18 mouse cellular contexts compared by ENCODE assay signal in genomic region chr13:92967025-92967610, GRCm38 (mm10).
DNase-seq lines count a peak whose midpoint lies in the region; ATAC-seq lines count a peak whose summit lies in the region.
"Had no signal": no experiment of that assay in that cellular context is flagged by ENCODE, and none has a peak within 500 bp of the region (broad histone marks: within the 10 kb centered on the region; RNA-seq: fewer than 3 reads in every experiment).

No protein-coding gene starts in this region.

- no peak overlapping the region for H3K9ac ChIP-seq in limb, embryonic 15.5 days
- H3K9ac ChIP-seq: heart, embryonic 12.5 days; hindbrain, embryonic 12.5 days; liver, embryonic 15.5 days had no signal

- WGBS in limb, embryonic 15.5 days: 25% methylated on average over 1 of the region's 1 CpGs

- H3K9me3 ChIP-seq in limb, embryonic 15.5 days: no peaks in the 10 kb centered on the region
- H3K9me3 ChIP-seq: heart, embryonic 12.5 days; hindbrain, embryonic 12.5 days; liver, embryonic 15.5 days; midbrain, embryonic 10.5 days had no signal

- no peaks in the 10 kb centered on the region for H3K27me3 ChIP-seq in limb, embryonic 15.5 days
- H3K27me3 ChIP-seq: heart, embryonic 12.5 days; hindbrain, embryonic 12.5 days; liver, embryonic 15.5 days had no signal

- no peak overlapping the region for H3K4me3 ChIP-seq in limb, embryonic 15.5 days
- H3K4me3 ChIP-seq: heart, embryonic 12.5 days; hindbrain, embryonic 12.5 days; liver, embryonic 15.5 days; midbrain, embryonic 10.5 days; myocyte had no signal

- intact Hi-C loops in left cerebral cortex, postnatal 4 days (cut with DNase I): no loop called here
- intact Hi-C loops in left cerebral cortex, postnatal 36 days (cut with DNase I): no loop called here

- no peaks in the 10 kb centered on the region for H3K36me3 ChIP-seq in limb, embryonic 15.5 days
- H3K36me3 ChIP-seq: heart, embryonic 12.5 days; hindbrain, embryonic 12.5 days; liver, embryonic 15.5 days; midbrain, embryonic 10.5 days had no signal

- peaks cover 3% of the 10 kb centered on the region; the same call in 1 of the 2 replicates for H3K4me1 ChIP-seq in limb, embryonic 15.5 days
- H3K4me1 ChIP-seq: heart, embryonic 12.5 days; hindbrain, embryonic 12.5 days; liver, embryonic 15.5 days; midbrain, embryonic 10.5 days had no signal

- DNase-seq in cerebellum, postnatal 14 days: peak; percentile 17 to 25
- no peak for DNase-seq in cerebellum, adult 11 months
- peak; percentile 31 for DNase-seq in left cerebral cortex, postnatal 4 days
- no peak for DNase-seq in left cerebral cortex, postnatal 36 days (ENCODE audit: low spot score in 2 of 2)
- peak; percentile 72 for DNase-seq in gastrocnemius, adult 18-20 months (ENCODE audit: low spot score)
- DNase-seq in layer of hippocampus, postnatal 25 days (ENCODE audit: extremely low spot score in 1 of 2, low spot score in 1 of 2): no peak
- DNase-seq: B cell, adult 2 months; cerebellum, adult 9-11 months; kidney, postnatal 25 days; right cerebral cortex, postnatal 25 days; thymus, postnatal 36 days had no signal

- peak overlapping the region; percentile 59 for H3K27ac ChIP-seq in limb, embryonic 15.5 days
- H3K27ac ChIP-seq: hindbrain, embryonic 12.5 days; liver, embryonic 15.5 days; midbrain, embryonic 10.5 days had no signal

- no peak overlapping the region for H3K4me2 ChIP-seq in limb, embryonic 15.5 days
- H3K4me2 ChIP-seq: heart, embryonic 12.5 days; hindbrain, embryonic 12.5 days; liver, embryonic 15.5 days had no signal

- peak; percentile 70 for ATAC-seq in limb, embryonic 15.5 days (ENCODE audit: insufficient number of reproducible peaks, low FRiP score, low TSS enrichment, low read depth)
- ATAC-seq: intestine, postnatal 0 days had no signal

Comparison
In these comparisons a context has a peak if more than half of its experiments do, and no peak if none do; other contexts are left out.
1. DNase-seq: peak in cerebellum, postnatal 14 days (2 of 2), left cerebral cortex, postnatal 4 days (single experiment) and gastrocnemius, adult 18-20 months (single experiment); none in cerebellum, adult 11 months (single experiment), left cerebral cortex, postnatal 36 days (0 of 2) and layer of hippocampus, postnatal 25 days (0 of 2).